Mouse (Mus musculus): ENCODE data around the gene Zbtb16. TPM values are rescaled to one million over a fixed set of nuclear protein-coding genes. Genes with fewer than 3 reads are reported as not detected.

The Zbtb16 gene
- polyA plus RNA-seq, 1 experiment from 2014 or later, result 6.8 TPM

GRCm38 (mm10) chr9:48736361-48737209 lies 99.4 kb downstream of the Zbtb16 start:
- Histone ChIP-seq H3K36me3 (no peaks in the 10 kb centered on the region), H3K4me3 (no peak overlapping the region), H3K27ac (replicated peaks) (peak overlapping the region; percentile 74), H3K27me3 (no peaks in the 10 kb centered on the region), H3K9ac (no peak overlapping the region), H3K4me1 (replicated peaks) (peaks cover 83% of the 10 kb centered on the region), H3K9me3 (no peaks in the 10 kb centered on the region), H3K4me2 (peak overlapping the region; percentile 39)
- peak; percentile 67 for ATAC-seq (ENCODE audit: low FRiP score, low read depth)
- WGBS, result 18% methylated on average over 10 of the region's 10 CpGs

DNA sequence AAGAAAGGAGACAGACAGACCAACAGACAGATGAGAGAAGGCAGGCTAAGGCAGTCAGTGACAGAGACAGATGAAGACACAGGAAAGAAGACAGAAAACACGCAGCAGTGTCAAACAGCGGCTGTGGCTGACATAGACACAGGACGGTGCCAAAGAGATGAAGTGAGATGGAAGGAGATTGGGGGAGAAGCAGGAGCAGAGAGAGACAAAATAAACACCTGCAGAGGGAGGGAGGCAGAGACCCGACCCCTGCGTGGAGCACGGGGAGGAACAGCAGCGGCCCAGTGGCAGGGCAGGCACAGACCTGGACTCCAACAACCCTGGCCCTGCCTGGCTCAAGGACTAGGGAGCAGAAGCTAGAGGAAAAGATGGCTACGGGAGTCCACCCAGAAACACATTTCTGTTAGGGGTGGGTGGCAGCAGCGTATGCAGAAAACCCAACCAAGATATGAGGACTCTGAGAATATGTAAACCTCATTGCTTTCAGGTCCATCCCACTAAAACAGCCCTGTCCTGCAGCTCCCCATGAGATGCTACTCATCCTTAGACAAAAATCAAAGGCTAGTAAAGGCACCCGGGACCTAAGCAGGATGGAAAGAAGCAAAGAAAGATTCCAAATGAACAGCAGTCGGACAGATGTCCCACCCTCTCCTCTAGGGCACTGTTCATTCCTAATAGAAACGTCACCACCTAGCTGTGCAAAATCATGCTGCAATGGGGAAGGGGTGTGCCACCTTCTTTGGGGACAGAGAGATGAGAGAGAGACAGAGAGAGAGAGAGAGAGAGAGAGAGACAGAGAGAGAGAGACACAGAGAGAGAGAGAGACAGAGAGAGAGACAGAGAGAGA lies 100.3 kb downstream of the Zbtb16 start:
- Histone ChIP-seq H3K4me2 (no peak overlapping the region), H3K9ac (no peak overlapping the region), H3K27ac (replicated peaks) (peak overlapping the region; percentile 74), H3K27me3 (no peaks in the 10 kb centered on the region), H3K4me3 (no peak overlapping the region), H3K9me3 (no peaks in the 10 kb centered on the region), H3K36me3 (no peaks in the 10 kb centered on the region), H3K4me1 (replicated peaks) (peaks cover 86% of the 10 kb centered on the region)
- 36% methylated on average over 12 of the region's 12 CpGs for WGBS
- no peak for ATAC-seq (ENCODE audit: low FRiP score, low read depth)

- Histone ChIP-seq H3K27ac (replicated peaks) (peak overlapping the region; percentile 74), H3K9ac (no peak overlapping the region), H3K9me3 (no peaks in the 10 kb centered on the region), H3K27me3 (no peaks in the 10 kb centered on the region), H3K4me2 (no peak overlapping the region), H3K36me3 (no peaks in the 10 kb centered on the region), H3K4me3 (no peak overlapping the region), H3K4me1 (replicated peaks) (peaks cover 86% of the 10 kb centered on the region)
- ATAC-seq (ENCODE audit: low FRiP score, low read depth), result no peak
- WGBS, result 80% methylated on average over 12 of the region's 12 CpGs
Measured at GRCm38 (mm10) chr9:48734725-48735465, 101.1 kb downstream of the Zbtb16 start.

DNA sequence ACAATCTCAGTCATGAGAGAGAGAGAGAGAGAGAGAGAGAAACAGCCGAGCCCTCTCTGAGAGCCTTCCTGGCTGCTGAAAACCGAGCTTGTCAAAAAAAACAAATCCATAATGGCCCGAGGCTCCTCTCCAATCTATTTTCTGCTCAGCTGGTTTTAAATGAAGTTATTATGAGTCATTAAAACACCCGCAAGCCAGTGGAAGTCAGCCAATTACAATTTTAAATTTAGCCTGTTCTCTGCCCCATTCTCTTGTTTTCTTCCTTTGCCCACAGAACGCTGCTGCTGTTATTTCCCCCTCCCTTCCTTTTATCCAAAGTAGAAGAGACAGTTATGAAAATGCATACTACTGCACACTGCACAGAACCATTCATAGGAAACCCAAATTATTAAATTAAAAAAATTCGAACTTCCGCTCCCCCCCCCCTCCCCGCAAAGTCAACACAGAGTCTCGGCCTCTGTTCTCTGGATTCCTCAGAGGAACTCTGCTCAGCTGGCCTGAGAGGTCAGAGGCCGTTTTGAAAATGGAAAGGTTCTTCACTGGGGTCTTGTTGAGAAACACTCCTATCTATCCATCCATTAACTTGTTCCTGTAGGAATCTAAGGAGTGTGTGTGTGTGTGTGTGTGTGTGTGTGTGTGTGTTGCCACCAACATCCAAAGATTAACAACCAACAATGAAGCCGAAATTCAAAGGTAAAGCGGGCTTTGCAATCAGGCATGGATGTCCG lies 102.0 kb downstream of the Zbtb16 start:
- Histone ChIP-seq H3K27me3 (no peaks in the 10 kb centered on the region), H3K9ac (no peak overlapping the region), H3K27ac (replicated peaks) (peak overlapping the region; percentile 74), H3K4me1 (replicated peaks) (peaks cover 86% of the 10 kb centered on the region), H3K4me3 (no peak overlapping the region), H3K4me2 (0 out of 2 replicates have a peak overlapping the region, but pooled peaks have one; percentile 12), H3K36me3 (no peaks in the 10 kb centered on the region), H3K9me3 (no peaks in the 10 kb centered on the region)
- WGBS, result 28% methylated on average over 13 of the region's 13 CpGs
- no peak for ATAC-seq (ENCODE audit: low FRiP score, low read depth)

DNA sequence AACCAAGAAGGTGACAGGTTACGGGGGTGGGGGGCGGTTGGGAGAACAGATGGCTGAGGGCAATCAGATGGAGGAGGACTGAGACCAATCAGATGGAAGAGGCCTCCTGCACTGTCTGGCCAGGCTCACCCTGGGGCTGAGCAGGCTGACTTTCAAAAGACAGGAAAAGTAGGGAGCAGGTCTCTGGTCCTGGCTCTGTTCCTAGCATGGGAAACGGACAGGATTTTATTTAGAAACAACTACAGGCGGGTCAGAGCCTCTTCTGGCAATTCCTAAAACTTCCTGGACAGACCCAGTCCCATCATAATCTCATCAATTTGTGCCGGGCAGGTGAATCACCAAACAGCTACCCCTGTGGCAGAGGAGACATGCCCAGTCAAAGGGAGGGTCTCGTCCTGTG lies 102.9 kb downstream of the Zbtb16 start:
- H3K27ac ChIP-seq (replicated peaks), result peak overlapping the region; percentile 74
- H3K4me2 ChIP-seq, result 0 out of 2 replicates have a peak overlapping the region, but pooled peaks have one; percentile 12
- H3K27me3 ChIP-seq, result no peaks in the 10 kb centered on the region
- no peaks in the 10 kb centered on the region for H3K36me3 ChIP-seq
- no peak overlapping the region for H3K9ac ChIP-seq
- no peak overlapping the region for H3K4me3 ChIP-seq
- ATAC-seq (ENCODE audit: low FRiP score, low read depth), result no peak
- 49% methylated on average over 6 of the region's 6 CpGs for WGBS
- no peaks in the 10 kb centered on the region for H3K9me3 ChIP-seq
- peaks cover 93% of the 10 kb centered on the region for H3K4me1 ChIP-seq (replicated peaks)

DNA sequence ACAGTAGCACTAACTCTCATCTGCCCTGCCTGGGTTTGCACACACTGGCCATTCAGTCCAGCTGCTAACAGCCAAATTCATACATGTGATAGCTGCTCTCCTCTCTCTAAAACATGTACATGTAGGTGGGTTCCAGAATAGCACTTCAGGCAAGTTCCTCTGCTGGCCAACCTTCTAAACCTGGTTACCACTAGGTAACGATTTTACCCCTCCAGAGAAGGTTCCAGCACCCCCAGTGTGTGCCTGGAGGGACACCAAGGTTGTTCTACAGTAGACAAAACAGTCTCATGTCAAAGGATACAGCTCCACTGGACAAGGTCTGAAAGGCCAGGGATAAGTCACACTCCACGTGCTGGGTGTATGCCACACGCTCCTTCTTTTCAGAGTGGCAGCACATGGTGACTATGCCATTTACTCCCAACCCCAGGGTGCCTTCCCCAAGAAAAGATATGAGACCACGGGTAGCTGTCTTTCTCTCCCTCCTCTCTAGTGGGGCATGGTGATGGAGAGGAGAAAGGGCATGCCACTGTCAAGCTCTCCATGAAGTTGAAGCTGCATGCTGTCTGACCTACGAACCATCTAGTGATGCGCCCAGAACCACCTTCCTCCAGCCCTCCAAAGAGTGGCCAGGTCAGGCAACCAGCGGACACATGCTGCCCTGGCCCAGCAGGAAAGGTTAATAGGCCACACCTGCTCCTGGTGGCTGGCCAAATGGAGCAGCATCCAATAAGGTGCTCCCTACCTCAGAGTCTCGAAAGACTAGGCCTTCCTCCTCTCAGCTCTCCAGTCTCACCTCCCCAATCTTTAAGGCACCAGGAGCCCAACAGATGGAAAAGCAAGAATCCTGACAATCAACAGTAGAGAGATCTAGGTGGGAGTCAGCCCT lies 104.1 kb downstream of the Zbtb16 start:
- ATAC-seq (ENCODE audit: low FRiP score, low read depth), result no peak
- H3K4me2 ChIP-seq, result no peak overlapping the region
- H3K9me3 ChIP-seq, result no peaks in the 10 kb centered on the region
- 80% methylated on average over 8 of the region's 8 CpGs for WGBS
- peaks cover 85% of the 10 kb centered on the region for H3K4me1 ChIP-seq (replicated peaks)
- no peak overlapping the region for H3K4me3 ChIP-seq
- H3K27me3 ChIP-seq, result no peaks in the 10 kb centered on the region
- no peaks in the 10 kb centered on the region for H3K36me3 ChIP-seq
- H3K9ac ChIP-seq, result no peak overlapping the region
- H3K27ac ChIP-seq (replicated peaks), result no peak overlapping the region

DNA sequence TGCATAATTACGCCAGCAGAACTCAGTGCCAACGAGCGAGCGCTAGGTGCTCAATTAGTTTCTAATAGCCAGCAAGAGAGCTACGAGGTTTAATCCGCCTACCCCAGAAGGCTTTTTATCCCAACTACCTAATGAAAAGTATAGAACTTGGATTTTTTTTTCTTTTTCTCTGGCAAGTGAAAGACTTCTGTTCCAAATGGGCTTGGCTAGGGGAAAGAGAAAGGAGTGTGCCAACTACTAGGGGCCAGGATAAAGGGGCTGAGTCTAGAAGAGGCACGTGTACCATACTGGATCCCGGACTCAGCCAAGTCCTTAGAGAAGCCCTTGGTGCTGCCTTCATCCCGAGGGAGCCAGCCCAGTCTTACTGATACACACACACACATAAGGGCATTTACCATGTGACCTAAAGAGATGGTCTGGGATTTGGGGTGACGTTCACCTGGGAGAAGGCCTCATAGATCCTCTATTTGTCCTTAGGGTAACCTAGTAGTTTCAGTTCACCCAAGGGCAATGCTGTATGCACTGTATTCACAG lies 105.5 kb downstream of the Zbtb16 start:
- Histone ChIP-seq H3K9ac (no peak overlapping the region), H3K36me3 (no peaks in the 10 kb centered on the region), H3K4me1 (replicated peaks) (peaks cover 71% of the 10 kb centered on the region), H3K9me3 (no peaks in the 10 kb centered on the region), H3K4me2 (no peak overlapping the region), H3K4me3 (no peak overlapping the region), H3K27me3 (no peaks in the 10 kb centered on the region), H3K27ac (replicated peaks) (no peak overlapping the region)
- 70% methylated on average over 10 of the region's 10 CpGs for WGBS
- no peak for ATAC-seq (ENCODE audit: low FRiP score, low read depth)

GRCm38 (mm10) chr9:48729471-48729870 lies 106.6 kb downstream of the Zbtb16 start:
- WGBS, result 61% methylated on average over 3 of the region's 3 CpGs
- no peak overlapping the region for H3K4me3 ChIP-seq
- H3K9ac ChIP-seq, result no peak overlapping the region
- no peak overlapping the region for H3K27ac ChIP-seq (replicated peaks)
- no peak overlapping the region for H3K4me2 ChIP-seq
- H3K27me3 ChIP-seq, result no peaks in the 10 kb centered on the region
- H3K36me3 ChIP-seq, result no peaks in the 10 kb centered on the region
- peaks cover 60% of the 10 kb centered on the region for H3K4me1 ChIP-seq (replicated peaks)
- no peaks in the 10 kb centered on the region for H3K9me3 ChIP-seq
- no peak for ATAC-seq (ENCODE audit: low FRiP score, low read depth)

DNA sequence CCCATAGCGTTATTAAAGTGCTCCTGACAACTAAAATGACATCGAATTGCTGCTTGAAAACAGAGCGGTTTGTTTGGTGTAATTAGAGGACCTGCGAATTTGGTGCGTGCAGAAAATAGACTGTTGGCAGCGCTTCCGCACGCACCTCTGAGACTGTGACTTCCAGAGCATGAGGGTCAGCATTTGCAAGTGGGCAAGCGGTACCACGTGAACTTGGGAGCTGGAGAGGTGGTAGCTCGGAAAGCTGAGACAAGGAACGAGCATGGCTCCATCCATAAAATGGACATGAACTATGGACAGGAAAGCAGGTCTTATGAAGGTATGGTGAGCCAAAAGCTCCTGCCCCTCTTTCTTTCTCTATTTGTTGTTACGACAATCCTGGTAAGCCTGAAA lies 107.3 kb downstream of the Zbtb16 start:
- Histone ChIP-seq H3K36me3 (no peaks in the 10 kb centered on the region), H3K27me3 (no peaks in the 10 kb centered on the region), H3K4me3 (no peak overlapping the region), H3K9ac (no peak overlapping the region), H3K9me3 (no peaks in the 10 kb centered on the region), H3K4me1 (replicated peaks) (peaks cover 55% of the 10 kb centered on the region), H3K4me2 (no peak overlapping the region), H3K27ac (replicated peaks) (no peak overlapping the region)
- WGBS, result 73% methylated on average over 13 of the region's 13 CpGs
- no peak for ATAC-seq (ENCODE audit: low FRiP score, low read depth)

DNA sequence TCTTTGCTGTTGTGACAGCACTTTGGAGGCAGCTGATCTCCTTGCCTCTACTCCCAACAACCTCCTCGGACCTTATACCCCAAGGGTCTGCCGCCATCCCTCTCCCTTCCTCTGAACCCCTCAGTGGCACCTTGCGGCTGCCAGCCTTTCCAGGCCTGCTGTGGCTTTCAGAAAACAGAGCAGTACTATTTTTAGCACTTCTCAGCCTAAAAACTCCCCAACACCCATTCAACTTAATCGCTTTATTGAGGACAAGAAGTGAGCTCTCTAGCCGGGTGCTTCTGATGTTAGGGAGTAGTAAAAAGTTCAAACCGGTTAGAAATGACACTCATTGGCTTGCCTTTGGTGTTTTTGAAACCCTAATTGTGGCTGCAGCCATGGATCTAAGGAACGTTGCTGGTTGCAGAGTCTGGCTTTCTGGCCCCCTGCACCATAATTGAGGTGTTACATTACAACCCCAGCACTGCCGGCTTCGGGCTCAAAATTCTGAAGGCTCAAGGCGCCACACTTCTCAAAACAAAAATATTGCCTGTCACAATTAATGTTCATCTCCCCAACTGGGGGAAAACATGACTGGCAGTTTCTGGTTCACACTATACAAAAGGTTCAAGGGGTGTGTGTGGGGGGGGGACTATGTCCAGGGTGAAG lies 107.8 kb downstream of the Zbtb16 start:
- H3K4me2 ChIP-seq, result no peak overlapping the region
- H3K4me3 ChIP-seq, result no peak overlapping the region
- peaks cover 54% of the 10 kb centered on the region for H3K4me1 ChIP-seq (replicated peaks)
- H3K36me3 ChIP-seq, result no peaks in the 10 kb centered on the region
- 67% methylated on average over 10 of the region's 10 CpGs for WGBS
- no peak overlapping the region for H3K9ac ChIP-seq
- H3K9me3 ChIP-seq, result no peaks in the 10 kb centered on the region
- ATAC-seq (ENCODE audit: low FRiP score, low read depth), result no peak
- H3K27me3 ChIP-seq, result no peaks in the 10 kb centered on the region
- no peak overlapping the region for H3K27ac ChIP-seq (replicated peaks)

Measured in hindbrain, embryonic 15.5 days (tissue).